Mouse (Mus musculus) C2C12 (cell line): ENCODE results near the gene Rad51b.

ENCODE experiments used
- CTCF ChIP-seq: IDR thresholded peaks from one replicate; pipeline ENCODE4 v1.5.1; 2011; ENCODE audit not compliant: control insufficient read depth, insufficient read depth, insufficient read length
- USF1 ChIP-seq: IDR thresholded peaks from one replicate; pipeline ENCODE4 v1.6.1; 2011; ENCODE audit warnings: low read depth, mild to moderate bottlenecking, control low read depth, moderate library complexity

DNA sequence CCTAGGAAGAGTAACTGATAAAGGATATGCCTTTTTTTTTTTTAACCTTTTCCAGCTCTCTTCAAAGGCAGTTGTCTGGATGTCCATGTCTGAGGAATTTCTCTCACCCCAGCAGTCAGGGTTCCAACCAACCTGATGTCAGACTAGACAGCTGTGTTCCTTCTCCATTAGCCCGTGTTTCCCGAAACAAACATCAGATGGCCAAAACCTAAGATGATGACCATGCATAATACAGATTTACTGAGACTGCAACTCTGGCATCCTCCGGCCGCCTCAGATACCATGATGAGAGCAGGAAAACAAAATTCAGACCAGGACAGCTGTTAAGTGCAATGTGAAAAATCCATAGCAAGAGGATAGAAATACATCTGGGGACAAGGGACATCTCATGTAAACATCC lies 460.7 kb downstream of the Rad51b start:
- TF ChIP-seq CTCF = no peak
- TF ChIP-seq USF1 = no peak
